Mouse (Mus musculus) embryonic facial prominence, embryonic 12.5 days (tissue): ENCODE results near the gene Neurod6. TPM values are rescaled to one million over a fixed set of nuclear protein-coding genes. Genes with fewer than 3 reads are reported as not detected.
"Not testable (repeated sequence)": the region's sequence is repeated elsewhere in the genome, so short reads cannot be mapped to it uniquely, and the experiment has no call there.

Experiments
- ATAC-seq: fragments of 200-750 bp; cut with Nextera tagmentation; 2 replicates; pipeline ENCODE4 v1.8.0; 2017; ENCODE audit not compliant: insufficient number of reproducible peaks, insufficient read depth, low FRiP score, low TSS enrichment
- H3K27ac ChIP-seq: fragments of 300-500 bp; sonication (generic); 2 replicates; pipeline ENCODE4 v1.5.1; 2016; ENCODE audit warnings: mild to moderate bottlenecking
- H3K27me3 ChIP-seq: fragments of 300-500 bp; sonication (generic); 2 replicates; pipeline ENCODE4 v1.6.1; 2016; ENCODE audit warnings: mild to moderate bottlenecking, moderate library complexity
- H3K36me3 ChIP-seq: fragments of 300-500 bp; sonication (generic); 2 replicates; pipeline ENCODE4 v1.6.1; 2016; ENCODE audit warnings: mild to moderate bottlenecking
- H3K4me1 ChIP-seq: fragments of 300-500 bp; sonication (generic); 2 replicates; pipeline ENCODE4 v1.6.1; 2016
- H3K4me2 ChIP-seq: fragments of 300-500 bp; sonication (generic); replicated peaks from 2 replicates; pipeline ENCODE4 v1.6.1; 2016; ENCODE audit warnings: mild to moderate bottlenecking, moderate library complexity
- H3K4me3 ChIP-seq: fragments of 300-500 bp; sonication (generic); 2 replicates; pipeline ENCODE4 v1.5.1; 2016; ENCODE audit warnings: mild to moderate bottlenecking
- H3K9ac ChIP-seq: fragments of 300-500 bp; sonication (generic); 2 replicates; pipeline ENCODE4 v1.6.1; 2016; ENCODE audit warnings: mild to moderate bottlenecking, moderate library complexity
- H3K9me3 ChIP-seq: fragments of 300-500 bp; sonication (generic); 2 replicates; pipeline ENCODE4 v1.6.1; 2016; ENCODE audit warnings: mild to moderate bottlenecking, moderate library complexity
- WGBS: fragments of 180-500 bp; shearing (Covaris S2); methylation state at CpG from one replicate; pipeline ENCODE4 v1.1.7; 2016; 5-methylcytosine and 5-hydroxymethylcytosine counted together
- polyA plus RNA-seq: library from polyadenylated mRNA; unstranded; fragments of >200 nt; fragmentation: Nextera tagmentation; extraction: Ambion mirVana; gene quantifications from 2 replicates; pipeline ENCODE4 v1.2.1, GENCODE M21; 2016

Neurod6 gene
- polyA plus RNA-seq, result 0.52 and 0.94 TPM in 2 replicates

- Histone ChIP-seq H3K9ac (no peak within 1 kb of the TSS), H3K4me2 (no peak within 1 kb of the TSS), H3K27me3 (peaks cover 20% of the 10 kb centered on the region), H3K4me3 (no peak within 1 kb of the TSS), H3K4me1 (peaks cover 8% of the 10 kb centered on the region), H3K27ac (no peak within 1 kb of the TSS), H3K9me3 (no peaks in the 10 kb centered on the region), H3K36me3 (no peaks in the 10 kb centered on the region)
- ATAC-seq, result no peak
- 72% methylated on average over 4 of the region's 4 CpGs for WGBS
Observed at GRCm38 (mm10) chr6:55680974-55681373, at the start of gene Neurod6. TSS of gene Neurod6 (minus strand) at chr6:55681263.

DNA sequence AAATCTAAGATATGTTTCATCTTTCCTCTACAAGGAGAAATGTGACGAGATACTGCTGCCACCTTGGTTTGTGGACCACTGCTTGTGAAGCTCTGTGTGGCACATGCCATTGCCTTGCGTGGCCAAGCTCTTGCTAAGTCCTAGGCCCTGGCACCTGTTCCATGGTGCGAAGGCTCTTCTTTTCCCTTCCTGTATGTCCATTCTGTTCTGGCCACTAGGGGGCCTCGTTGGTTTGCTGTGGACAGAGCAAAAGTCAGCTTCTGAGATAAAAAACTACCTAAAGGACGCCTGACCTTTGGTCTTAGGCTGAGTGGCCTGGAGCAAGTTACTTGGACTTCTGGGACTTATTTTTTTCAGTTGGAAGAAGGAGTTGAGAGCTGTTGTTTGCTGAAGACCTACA is 36.1 kb upstream of the Neurod6 start:
- Histone ChIP-seq H3K4me2 (no peak overlapping the region), H3K27me3 (no peaks in the 10 kb centered on the region), H3K36me3 (no peaks in the 10 kb centered on the region), H3K9me3 (no peaks in the 10 kb centered on the region), H3K9ac (no peak overlapping the region), H3K4me1 (no peaks in the 10 kb centered on the region), H3K4me3 (no peak overlapping the region), H3K27ac (no peak overlapping the region)
- 32% methylated on average over 5 of the region's 5 CpGs for WGBS
- no peak for ATAC-seq

DNA sequence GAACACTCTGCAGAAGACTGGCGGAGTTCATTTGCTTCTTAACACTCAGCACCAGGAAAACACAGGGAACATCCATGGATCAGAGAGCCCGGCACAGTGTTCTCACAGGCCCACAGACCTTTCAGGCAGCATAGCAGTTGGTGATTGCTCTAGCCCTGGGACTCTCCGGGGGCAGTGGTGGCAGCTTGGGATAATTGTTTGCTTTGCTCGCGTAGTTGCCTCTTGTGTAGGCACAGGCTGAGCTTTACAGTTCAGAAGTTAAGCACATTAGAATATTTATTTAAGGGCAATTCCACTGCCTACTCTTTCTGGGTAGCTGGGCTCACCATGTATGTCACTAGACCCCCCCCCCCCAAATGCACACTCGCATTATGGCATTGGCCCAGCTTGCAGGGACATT is 34.4 kb upstream of the Neurod6 start:
- Histone ChIP-seq H3K36me3 (no peaks in the 10 kb centered on the region), H3K4me2 (no peak overlapping the region), H3K9ac (no peak overlapping the region), H3K9me3 (no peaks in the 10 kb centered on the region), H3K4me3 (no peak overlapping the region), H3K27ac (no peak overlapping the region), H3K4me1 (no peaks in the 10 kb centered on the region), H3K27me3 (no peaks in the 10 kb centered on the region)
- WGBS, result 84% methylated on average over 6 of the region's 6 CpGs
- ATAC-seq, result no peak

- H3K4me2 ChIP-seq, H3K4me3 ChIP-seq, H3K4me1 ChIP-seq, H3K9ac ChIP-seq, H3K36me3 ChIP-seq, H3K27me3 ChIP-seq, H3K9me3 ChIP-seq, ATAC-seq, H3K27ac ChIP-seq: not testable (repeated sequence)
- WGBS, result 77% methylated on average over 4 of the region's 4 CpGs
Observed at GRCm38 (mm10) chr6:55710913-55711312, 29.9 kb upstream of the Neurod6 start.

DNA sequence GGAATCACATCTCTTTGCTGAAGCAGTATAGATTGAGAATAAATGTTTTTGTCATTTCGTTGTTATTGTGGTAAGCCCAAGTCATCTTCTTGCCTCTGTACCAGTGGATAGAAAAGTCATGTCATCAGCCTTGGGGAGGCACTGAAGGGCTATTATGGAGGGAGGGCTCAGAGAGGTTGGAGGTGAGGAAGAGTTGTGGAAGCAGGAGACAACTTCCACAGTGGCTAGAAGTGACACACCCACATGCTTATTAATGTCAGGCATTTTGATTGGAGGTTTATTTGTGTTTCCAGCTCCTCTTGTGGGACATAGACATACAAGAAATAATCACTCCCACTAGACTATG is 23.7 kb upstream of the Neurod6 start:
- no peak overlapping the region for H3K4me2 ChIP-seq
- no peaks in the 10 kb centered on the region for H3K4me1 ChIP-seq
- no peak for ATAC-seq
- no peaks in the 10 kb centered on the region for H3K27me3 ChIP-seq
- no peaks in the 10 kb centered on the region for H3K9me3 ChIP-seq
- no peaks in the 10 kb centered on the region for H3K36me3 ChIP-seq
- H3K9ac ChIP-seq, result no peak overlapping the region
- H3K4me3 ChIP-seq, result no peak overlapping the region
- no peak overlapping the region for H3K27ac ChIP-seq
- 90% methylated on average over 1 of the region's 1 CpGs for WGBS

DNA sequence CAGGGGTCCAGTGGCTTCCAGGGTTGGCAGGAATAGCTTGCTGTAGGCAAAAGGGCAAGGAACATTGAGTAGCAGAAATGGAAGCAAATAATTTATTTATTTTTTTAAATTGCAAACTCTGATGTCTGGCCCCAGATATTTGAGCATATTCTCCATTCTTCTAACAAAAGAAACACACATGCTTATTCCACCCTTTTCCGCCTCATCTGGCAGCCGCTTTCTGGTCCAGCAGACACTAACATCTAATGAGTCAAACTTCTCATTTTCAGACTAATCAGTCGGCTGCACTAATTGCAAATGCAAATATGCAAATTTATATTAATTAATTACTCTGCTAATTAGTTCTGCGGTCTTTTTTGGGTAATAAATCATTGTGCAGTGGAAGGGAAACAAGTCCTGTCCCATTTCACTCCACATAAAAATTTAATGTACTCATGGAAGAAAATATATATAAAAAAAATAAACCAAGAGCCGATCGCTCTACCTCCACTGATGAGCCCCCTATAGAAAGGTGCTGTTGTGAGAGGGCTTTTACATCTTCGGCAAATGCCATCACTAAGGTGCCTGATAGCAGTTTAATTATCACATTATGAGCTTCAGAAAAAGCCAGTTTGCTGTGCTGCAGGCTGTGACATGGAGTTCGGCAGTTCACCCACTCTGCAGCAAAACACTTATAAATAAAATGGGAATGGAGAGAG is 23.1 kb upstream of the Neurod6 start:
- H3K4me1 ChIP-seq, result no peaks in the 10 kb centered on the region
- H3K9ac ChIP-seq, result no peak overlapping the region
- ATAC-seq, result no peak
- no peaks in the 10 kb centered on the region for H3K27me3 ChIP-seq
- H3K4me2 ChIP-seq, result no peak overlapping the region
- H3K9me3 ChIP-seq, result no peaks in the 10 kb centered on the region
- no peak overlapping the region for H3K4me3 ChIP-seq
- H3K27ac ChIP-seq, result no peak overlapping the region
- 91% methylated on average over 8 of the region's 8 CpGs for WGBS
- no peaks in the 10 kb centered on the region for H3K36me3 ChIP-seq

- Histone ChIP-seq H3K36me3 (no peaks in the 10 kb centered on the region), H3K4me1 (no peaks in the 10 kb centered on the region), H3K9ac (no peak overlapping the region), H3K9me3 (no peaks in the 10 kb centered on the region), H3K27ac (no peak overlapping the region), H3K4me2 (no peak overlapping the region), H3K27me3 (no peaks in the 10 kb centered on the region), H3K4me3 (no peak overlapping the region)
- WGBS, result 41% methylated on average over 4 of the region's 4 CpGs
- ATAC-seq, result no peak
Observed at GRCm38 (mm10) chr6:55700392-55701386, 19.6 kb upstream of the Neurod6 start.

- no peak overlapping the region for H3K4me2 ChIP-seq
- H3K4me1 ChIP-seq, result no peaks in the 10 kb centered on the region
- H3K9ac ChIP-seq, result no peak overlapping the region
- no peak for ATAC-seq
- H3K27me3 ChIP-seq, result no peaks in the 10 kb centered on the region
- no peaks in the 10 kb centered on the region for H3K9me3 ChIP-seq
- H3K4me3 ChIP-seq, result no peak overlapping the region
- 93% methylated on average over 2 of the region's 2 CpGs for WGBS
- H3K36me3 ChIP-seq, result no peaks in the 10 kb centered on the region
- no peak overlapping the region for H3K27ac ChIP-seq
Observed at GRCm38 (mm10) chr6:55690015-55690531, 9.0 kb upstream of the Neurod6 start.

- H3K9ac ChIP-seq, result no peak overlapping the region
- H3K4me3 ChIP-seq, result no peak overlapping the region
- no peaks in the 10 kb centered on the region for H3K4me1 ChIP-seq
- no peak for ATAC-seq
- H3K27ac ChIP-seq, result no peak overlapping the region
- H3K4me2 ChIP-seq, result no peak overlapping the region
- peaks cover 4% of the 10 kb centered on the region; the same call in 1 of the 2 replicates for H3K27me3 ChIP-seq
- H3K9me3 ChIP-seq, result no peaks in the 10 kb centered on the region
- H3K36me3 ChIP-seq, result no peaks in the 10 kb centered on the region
- 71% methylated on average over 4 of the region's 4 CpGs for WGBS
Observed at GRCm38 (mm10) chr6:55683506-55683905, 2.4 kb upstream of the Neurod6 start.

- ATAC-seq, result no peak
Observed at GRCm38 (mm10) chr6:55682886-55683285, 1.8 kb upstream of the Neurod6 start.

GRCm38 (mm10) chr6:55678571-55679185 is 2.4 kb downstream of the Neurod6 start:
- H3K27me3 ChIP-seq, result peaks cover 23% of the 10 kb centered on the region
- H3K9ac ChIP-seq, result no peak overlapping the region
- no peak for ATAC-seq
- H3K4me3 ChIP-seq, result no peak overlapping the region
- no peak overlapping the region for H3K4me2 ChIP-seq
- H3K9me3 ChIP-seq, result no peaks in the 10 kb centered on the region
- 82% methylated on average over 7 of the region's 7 CpGs for WGBS
- H3K36me3 ChIP-seq, result no peaks in the 10 kb centered on the region
- H3K4me1 ChIP-seq, result peaks cover 8% of the 10 kb centered on the region
- H3K27ac ChIP-seq, result no peak overlapping the region

More at GRCm38 (mm10) chr6:55682886-55683285, 1.8 kb upstream of the Neurod6 start:
- H3K9ac ChIP-seq, result no peak overlapping the region
- no peaks in the 10 kb centered on the region for H3K36me3 ChIP-seq
- H3K4me2 ChIP-seq, result no peak overlapping the region
- no peak overlapping the region for H3K27ac ChIP-seq
- no peaks in the 10 kb centered on the region for H3K4me1 ChIP-seq
- WGBS, result 72% methylated on average over 7 of the region's 7 CpGs
- H3K4me3 ChIP-seq, result no peak overlapping the region
- H3K27me3 ChIP-seq, result peaks cover 8% of the 10 kb centered on the region; the same call in 1 of the 2 replicates
- no peaks in the 10 kb centered on the region for H3K9me3 ChIP-seq
